Mouse (Mus musculus) ES-Bruce4 (cell line): ENCODE results near the gene 4921536K21Rik. TPM values are rescaled to one million over a fixed set of nuclear protein-coding genes. Genes with fewer than 3 reads are reported as not detected.

ENCODE experiments used
- H3K27ac ChIP-seq: 2 replicates; pipeline ENCODE4 v1.5.1; 2012; ENCODE audit warnings: low read length, inconsistent platforms; ENCODE audit not compliant: insufficient read depth
- H3K27me3 ChIP-seq: 2 replicates; pipeline ENCODE4 v1.6.1; 2012; ENCODE audit warnings: mild to moderate bottlenecking, low read length, inconsistent platforms; ENCODE audit not compliant: control insufficient read depth, poor library complexity, insufficient read depth, severe bottlenecking
- H3K36me3 ChIP-seq: 2 replicates; pipeline ENCODE4 v1.6.1; 2012; ENCODE audit warnings: inconsistent platforms, mild to moderate bottlenecking, low read length, moderate library complexity; ENCODE audit not compliant: control insufficient read depth, poor library complexity, insufficient read depth, severe bottlenecking
- H3K4me1 ChIP-seq: one replicate; pipeline ENCODE4 v1.8.1; 2011; ENCODE audit warnings: low read length; ENCODE audit not compliant: control insufficient read depth, insufficient read depth
- H3K4me3 ChIP-seq: 2 replicates; pipeline ENCODE4 v1.5.1; 2011; ENCODE audit warnings: low read depth, mild to moderate bottlenecking, low read length
- H3K9ac ChIP-seq: 2 replicates; pipeline ENCODE4 v1.6.1; 2012; ENCODE audit warnings: low read depth, mild to moderate bottlenecking, inconsistent platforms; ENCODE audit not compliant: poor library complexity, severe bottlenecking
- H3K9me3 ChIP-seq: replicated peaks from 2 replicates; pipeline ENCODE4 v1.6.1; 2012; ENCODE audit warnings: mild to moderate bottlenecking, low read length, inconsistent platforms; ENCODE audit not compliant: control insufficient read depth, poor library complexity, insufficient read depth, severe bottlenecking
- CTCF ChIP-seq: IDR thresholded peaks from one replicate; pipeline ENCODE4 v1.8.1; 2011; ENCODE audit warnings: low read depth, low read length
- EP300 ChIP-seq: IDR thresholded peaks from 2 replicates; pipeline ENCODE4 v1.6.1; 2011; ENCODE audit warnings: low read depth, low read length; ENCODE audit not compliant: insufficient read depth
- POLR2A ChIP-seq: IDR thresholded peaks from one replicate; pipeline ENCODE4 v1.8.1; 2011; ENCODE audit warnings: low read length; ENCODE audit not compliant: insufficient read depth
- polyA plus RNA-seq: library from polyadenylated mRNA; stranded (reverse); fragments of >200 nt; gene quantifications from 2 replicates; pipeline ENCODE4 v1.2.4, GENCODE M21; 2011; ENCODE audit warnings: low read depth; ENCODE audit not compliant: missing spikeins, insufficient read depth, insufficient read length

The 4921536K21Rik gene
- polyA plus RNA-seq, 1 experiment = 0.72 TPM

DNA sequence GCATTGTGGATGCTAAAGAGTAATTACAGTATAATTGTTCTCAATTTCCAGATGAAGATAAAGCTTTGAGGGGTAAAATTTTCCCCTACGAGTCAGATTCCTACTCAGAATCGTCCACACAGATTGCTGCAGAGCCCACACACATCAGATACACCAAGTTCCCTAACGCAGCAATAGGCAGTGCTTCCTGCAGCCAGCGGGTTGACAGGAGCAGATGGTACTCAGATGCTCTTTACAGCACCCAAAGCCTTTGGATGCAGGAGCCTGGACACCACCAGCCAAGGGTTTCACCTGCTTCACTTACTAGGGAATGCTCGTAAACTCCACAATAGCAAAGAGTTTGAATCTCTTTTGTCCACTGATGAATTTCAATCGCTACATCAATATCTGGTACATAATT, 18.5 kb downstream of the 4921536K21Rik start:
- Histone ChIP-seq H3K9ac (no peak overlapping the region), H3K4me3 (no peak overlapping the region)
- TF ChIP-seq POLR2A (no peak), EP300 (no peak), CTCF (no peak)

GRCm38 (mm10) chr11:3864343-3864742, 30.6 kb downstream of the 4921536K21Rik start:
- Histone ChIP-seq H3K27me3 (0 out of 2 replicates have a peak, but pooled peaks cover 3% of the 10 kb centered on the region), H3K27ac (no peak overlapping the region), H3K9ac (0 out of 2 replicates have a peak overlapping the region, but pooled peaks have one; percentile 20)

More for the DNA sequence above, 18.5 kb downstream of the 4921536K21Rik start:
- Histone ChIP-seq H3K9me3 (no peaks in the 10 kb centered on the region), H3K27me3 (no peaks in the 10 kb centered on the region), H3K27ac (no peak overlapping the region), H3K4me1 (no peaks in the 10 kb centered on the region), H3K36me3 (no peaks in the 10 kb centered on the region)

GRCm38 (mm10) chr11:3863454-3864112, 31.3 kb downstream of the 4921536K21Rik start, which contains the start of gene Osbp2:
Gene Osbp2 (minus strand): TSS chr11:3863903.
- TF ChIP-seq POLR2A (no peak), CTCF (no peak), EP300 (no peak)
- Histone ChIP-seq H3K4me1 (no peaks in the 10 kb centered on the region), H3K27ac (no peak within 1 kb of the TSS), H3K4me3 (peak within 1 kb of the TSS; percentile 65), H3K9me3 (no peaks in the 10 kb centered on the region), H3K36me3 (no peaks in the 10 kb centered on the region), H3K27me3 (0 out of 2 replicates have a peak, but pooled peaks cover 3% of the 10 kb centered on the region), H3K9ac (peak within 1 kb of the TSS; percentile 20; the same call in 1 of the 2 replicates)

More at GRCm38 (mm10) chr11:3864343-3864742, 30.6 kb downstream of the 4921536K21Rik start:
- H3K9me3 ChIP-seq = no peaks in the 10 kb centered on the region
- no peak overlapping the region for H3K4me3 ChIP-seq
- no peaks in the 10 kb centered on the region for H3K36me3 ChIP-seq
- no peaks in the 10 kb centered on the region for H3K4me1 ChIP-seq
- TF ChIP-seq POLR2A = no peak
- TF ChIP-seq CTCF = no peak
- no peak for TF ChIP-seq EP300

- TF ChIP-seq EP300 (no peak), POLR2A (no peak), CTCF (peak; percentile 6)
- H3K4me1 ChIP-seq = no peaks in the 10 kb centered on the region
- no peak overlapping the region for H3K9ac ChIP-seq
- no peaks in the 10 kb centered on the region for H3K36me3 ChIP-seq
- H3K9me3 ChIP-seq = no peaks in the 10 kb centered on the region
- H3K4me3 ChIP-seq = peak overlapping the region; percentile 65
- H3K27me3 ChIP-seq = 0 out of 2 replicates have a peak, but pooled peaks cover 3% of the 10 kb centered on the region
- no peak overlapping the region for H3K27ac ChIP-seq
These were observed 32.0 kb downstream of the 4921536K21Rik start for GRCm38 (mm10) chr11:3862661-3863453.

DNA sequence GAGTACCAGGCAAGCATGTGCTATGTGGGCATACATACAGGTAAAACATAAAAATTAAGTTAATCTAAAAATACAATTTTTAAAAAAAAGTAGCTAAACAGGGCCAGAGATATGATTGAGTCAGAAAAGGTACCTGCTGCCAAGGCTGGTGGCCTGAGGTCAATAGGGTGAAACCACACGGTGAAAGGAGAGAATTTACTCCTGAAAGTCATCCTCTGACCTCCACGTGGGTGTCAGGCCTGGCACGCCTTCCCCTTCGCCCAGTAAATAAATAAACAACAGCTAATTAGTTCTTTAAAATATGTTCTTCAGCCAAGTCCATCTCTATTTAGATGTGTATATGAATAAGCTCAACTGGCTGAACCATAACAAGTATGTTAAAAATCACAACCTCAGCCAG, 34.5 kb downstream of the 4921536K21Rik start:
- no peaks in the 10 kb centered on the region for H3K36me3 ChIP-seq
- H3K9ac ChIP-seq = no peak overlapping the region
- TF ChIP-seq POLR2A = no peak
- TF ChIP-seq CTCF = no peak
- TF ChIP-seq EP300 = no peak
- H3K27me3 ChIP-seq = 0 out of 2 replicates have a peak, but pooled peaks cover 3% of the 10 kb centered on the region
- no peaks in the 10 kb centered on the region for H3K9me3 ChIP-seq
- no peak overlapping the region for H3K4me3 ChIP-seq
- no peaks in the 10 kb centered on the region for H3K4me1 ChIP-seq
- no peak overlapping the region for H3K27ac ChIP-seq

GRCm38 (mm10) chr11:3859778-3860177, 35.1 kb downstream of the 4921536K21Rik start:
- Histone ChIP-seq H3K9ac (no peak overlapping the region), H3K27me3 (0 out of 2 replicates have a peak, but pooled peaks cover 3% of the 10 kb centered on the region), H3K9me3 (no peaks in the 10 kb centered on the region), H3K4me1 (no peaks in the 10 kb centered on the region), H3K36me3 (no peaks in the 10 kb centered on the region), H3K27ac (no peak overlapping the region), H3K4me3 (no peak overlapping the region)
- TF ChIP-seq CTCF = no peak
- TF ChIP-seq POLR2A = no peak
- no peak for TF ChIP-seq EP300
